Mouse (Mus musculus) MEL (cell line): ENCODE results near the gene Olfr1160.

Experiments
- E2F4 ChIP-seq: IDR thresholded peaks from 2 replicates; pipeline ENCODE4 v1.6.1; 2011; ENCODE audit warnings: low read depth, low read length, improper control_type of control experiment, borderline replicate concordance
- GATA1 ChIP-seq: IDR thresholded peaks from 2 replicates; pipeline ENCODE4 v1.6.1; 2011; ENCODE audit warnings: low read depth, low read length, improper control_type of control experiment
- MXI1 ChIP-seq: IDR thresholded peaks from 2 replicates; pipeline ENCODE4 v1.6.1; 2011; ENCODE audit warnings: mild to moderate bottlenecking, low read depth, low read length, improper control_type of control experiment
- POLR2A ChIP-seq, 2 experiments: IDR thresholded peaks; 2 replicates each; pipeline ENCODE4 v1.6.1; 2011 to 2012; ENCODE audit warnings: low read length in 2 of 2, mild to moderate bottlenecking in 2 of 2, control low read depth in 1 of 2, improper control_type of control experiment in 1 of 2, low read depth in 1 of 2, moderate library complexity in 1 of 2; ENCODE audit not compliant: control insufficient read depth in 1 of 2, insufficient read depth in 1 of 2, poor library complexity in 1 of 2
- RCOR1 ChIP-seq: IDR thresholded peaks from 2 replicates; pipeline ENCODE4 v1.6.1; 2012; ENCODE audit warnings: low read depth, mild to moderate bottlenecking, inconsistent platforms, low read length, improper control_type of control experiment
- TCF12 ChIP-seq: IDR thresholded peaks from 2 replicates; pipeline ENCODE4 v1.6.1; 2014; ENCODE audit warnings: low read depth, mild to moderate bottlenecking, inconsistent platforms, low read length, improper control_type of control experiment, moderate library complexity

DNA sequence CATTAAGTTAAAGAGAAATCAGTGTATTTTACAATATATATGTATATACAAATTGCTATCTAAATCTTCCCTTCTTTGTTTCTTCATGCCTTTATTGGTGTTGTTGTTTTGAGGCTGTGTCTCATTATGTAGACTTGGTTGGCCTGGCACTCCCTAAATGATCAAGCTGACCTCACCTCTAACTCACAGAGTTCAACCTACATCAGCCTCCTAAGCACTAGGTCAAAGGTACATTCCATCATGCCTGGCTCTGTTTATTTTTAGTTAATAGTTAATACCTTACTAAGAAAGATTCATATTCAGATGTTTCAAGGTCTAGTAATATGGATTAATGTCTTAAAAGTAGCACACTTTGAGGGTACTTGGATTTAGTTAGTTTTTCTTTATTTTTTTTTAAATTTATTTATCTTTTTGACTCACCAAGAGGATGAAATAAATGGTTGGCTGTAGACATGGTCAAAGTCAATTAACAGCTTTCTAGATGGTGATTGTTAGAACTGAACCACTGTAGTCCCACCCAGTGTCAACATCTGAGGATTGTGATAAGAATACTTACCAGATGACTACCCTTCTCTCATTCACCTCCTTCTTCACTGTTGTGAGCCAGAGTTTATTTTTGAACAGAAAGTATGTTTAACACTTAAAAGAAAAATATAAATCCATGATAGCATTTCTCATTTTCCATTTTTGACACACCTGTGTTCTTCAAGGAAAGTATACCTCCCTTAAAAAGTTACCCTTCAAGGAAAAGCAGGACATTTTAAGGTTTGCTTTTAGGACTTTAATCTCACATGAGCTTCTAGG is at the start of gene Olfr1160:
- TF ChIP-seq GATA1 (no peak), MXI1 (no peak), E2F4 (no peak), TCF12 (no peak), RCOR1 (no peak), POLR2A (IDR thresholded peaks at IDR 0.05; ENCODE audit: control insufficient read depth in 1 of 2, insufficient read depth in 1 of 2, low read depth in 1 of 2, low read length in 2 of 2, poor library complexity in 1 of 2) (no peak)
